Mouse (Mus musculus) adrenal gland, adult 2 months (tissue): ENCODE data around the gene Snrpg. TPM values are rescaled to one million over a fixed set of nuclear protein-coding genes. Genes with fewer than 3 reads are reported as not detected.
"Not testable (repeated sequence)": the region's sequence is repeated elsewhere in the genome, so short reads cannot be mapped to it uniquely, and the experiment has no call there.

Experiments used
- DNase-seq: peaks from one replicate; pipeline ENCODE4 v3.0.0; 2021
- polyA plus RNA-seq: library from polyadenylated mRNA; depleted of rRNA; stranded (reverse); fragments of >200 nt; gene quantifications from 2 replicates; pipeline ENCODE4 v1.2.3, GENCODE M21; 2012
- total RNA-seq, 2 experiments: library from RNA; stranded (reverse); gene quantifications; 2 replicates each; pipeline ENCODE4 v1.2.3; 2021

Snrpg gene
- total and polyA plus RNA-seq, 3 experiments: 52.2 to 420 (median 197) TPM

DNA sequence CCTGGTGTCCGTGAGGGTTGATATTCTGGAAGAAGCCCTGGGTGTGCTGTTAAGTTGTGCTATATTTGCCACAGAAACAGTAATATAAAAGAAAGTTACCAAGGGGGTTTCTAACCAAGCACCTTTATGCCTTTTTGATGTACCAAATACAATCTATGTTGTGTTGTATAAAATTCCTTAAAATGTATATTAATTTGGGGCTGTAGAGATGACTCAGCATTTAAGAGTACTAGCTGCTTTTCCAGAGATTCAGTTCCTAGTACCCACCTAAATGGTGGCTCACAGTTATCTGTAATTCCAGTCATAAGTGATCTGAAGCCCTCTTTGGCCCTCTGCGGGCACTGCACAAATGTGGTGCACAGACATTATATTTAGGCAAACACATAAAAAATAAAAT, 4.3 kb upstream of the Snrpg start:
- DNase-seq: no peak

DNA sequence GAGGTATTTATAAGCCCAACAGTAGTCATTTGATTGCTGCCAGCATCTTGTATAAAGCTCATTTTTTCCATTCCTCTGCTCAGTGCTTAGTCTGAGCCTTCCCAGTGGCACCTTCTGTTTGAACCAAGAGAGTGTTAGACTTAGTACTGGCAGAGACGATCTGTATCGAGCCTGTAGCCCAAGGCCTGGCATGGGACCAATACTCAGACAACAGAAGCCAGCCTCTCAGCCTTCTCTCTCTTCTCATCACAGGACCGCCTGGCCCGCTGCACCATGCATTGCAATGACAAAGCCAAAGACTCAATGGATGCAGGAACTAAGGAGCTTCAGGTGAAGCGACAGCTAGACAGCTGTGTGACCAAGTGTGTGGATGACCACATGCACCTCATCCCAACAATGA, 2.6 kb upstream of the Snrpg start:
- no peak for DNase-seq

DNA sequence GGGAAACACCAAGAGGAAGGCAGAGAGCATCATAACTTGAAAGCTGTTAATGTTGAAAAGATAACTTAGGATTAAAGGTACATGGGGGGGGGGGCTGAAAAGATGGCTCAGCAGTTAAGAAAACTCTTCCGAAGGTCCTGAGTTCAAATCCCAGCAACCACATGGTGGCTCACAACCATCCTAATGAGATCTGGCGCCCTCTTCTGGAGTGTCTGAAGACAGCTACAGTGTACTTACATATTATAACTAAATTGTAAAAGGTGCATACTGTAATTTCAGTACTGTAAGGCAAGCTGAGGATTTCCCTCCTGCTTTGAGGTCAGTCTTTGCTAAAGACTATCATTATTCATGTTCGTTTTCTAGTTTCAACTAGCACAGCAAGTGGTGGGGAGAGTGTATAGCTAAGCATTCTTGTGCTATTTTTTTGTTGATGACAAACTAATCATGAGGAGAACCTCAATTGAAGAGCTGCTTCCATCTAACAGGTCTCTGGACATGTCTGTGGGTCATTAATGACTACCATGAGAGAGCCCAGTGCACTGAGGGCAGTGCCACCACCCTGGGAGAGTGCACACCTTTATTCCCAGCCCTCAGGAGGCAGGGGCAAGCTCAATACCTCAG, 901 bp upstream of the Snrpg start:
- no peak for DNase-seq

- DNase-seq: peak; percentile 96
Observed at GRCm38 (mm10) chr6:86371340-86371911, 322 bp downstream of the Snrpg start.

DNA sequence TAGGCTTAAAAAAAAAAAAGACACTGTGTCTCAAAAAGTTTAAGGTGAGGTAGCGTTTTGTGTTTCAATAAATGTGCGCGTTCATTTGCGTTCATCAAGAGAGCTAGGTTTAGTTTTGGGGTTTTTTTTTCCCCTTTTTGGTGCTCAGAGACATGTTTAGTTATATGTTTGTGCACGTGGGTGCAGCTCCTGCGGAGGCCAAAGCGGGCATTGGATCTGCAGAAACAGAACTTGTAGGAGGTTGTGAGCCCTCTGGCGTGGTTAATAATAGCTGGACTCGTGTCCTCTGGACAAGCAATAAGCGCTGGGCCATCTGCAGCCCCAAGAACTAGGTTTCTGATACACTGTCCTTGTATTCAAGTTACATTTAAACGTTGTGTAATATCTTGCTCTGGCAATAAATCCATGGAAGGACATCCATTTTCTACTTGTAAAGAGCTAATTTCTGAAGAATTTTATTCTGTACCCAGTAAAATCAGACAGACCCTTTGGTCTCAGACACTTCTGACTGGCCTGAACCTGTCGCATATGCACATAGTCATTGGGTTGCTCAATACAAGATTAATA, 929 bp downstream of the Snrpg start:
- DNase-seq: peak; percentile 48

- DNase-seq: no peak
Observed at GRCm38 (mm10) chr6:86373556-86373955, 2.5 kb downstream of the Snrpg start.

DNA sequence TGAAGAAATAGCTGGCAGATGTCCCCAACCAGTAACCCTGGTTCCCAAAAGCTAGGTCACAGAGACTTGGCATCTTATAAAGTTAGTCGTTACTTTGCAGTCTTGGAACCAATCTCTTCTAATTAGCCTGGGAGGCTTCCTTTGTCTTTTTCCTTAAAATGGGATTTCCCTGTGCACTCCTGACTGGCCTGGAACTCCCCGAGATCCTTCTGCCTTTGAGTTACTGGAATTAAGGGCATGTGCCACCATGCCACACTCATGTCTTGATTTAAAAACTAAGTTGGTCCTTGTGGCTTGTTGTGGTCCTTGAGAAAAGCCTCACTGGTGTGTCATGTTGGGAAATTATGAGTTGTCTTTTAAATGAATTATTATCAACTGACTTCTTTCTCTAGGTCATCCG, 7.2 kb downstream of the Snrpg start:
- peak; percentile 76 for DNase-seq

- not testable (repeated sequence) for DNase-seq
Observed at GRCm38 (mm10) chr6:86380112-86380511, 9.0 kb downstream of the Snrpg start.

DNA sequence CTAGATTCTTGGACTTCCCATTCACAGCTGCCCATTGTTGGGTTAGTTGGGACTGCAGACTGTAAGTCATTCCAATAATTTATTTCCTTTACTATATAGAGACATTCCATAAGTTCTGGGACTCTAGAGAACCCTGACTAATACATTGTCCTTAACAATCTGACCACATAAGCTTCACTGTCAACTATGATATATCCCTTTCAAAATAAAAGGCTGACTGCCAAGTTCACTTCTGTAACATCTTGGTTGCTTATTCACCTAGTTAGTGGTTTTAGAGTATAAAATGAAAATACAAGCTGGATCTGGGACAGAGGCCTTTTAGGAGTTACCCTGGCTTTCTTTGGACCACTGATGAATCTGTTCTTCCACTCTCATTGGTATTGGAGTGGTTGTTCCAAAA, 11.4 kb downstream of the Snrpg start:
- no peak for DNase-seq

GRCm38 (mm10) chr6:86383370-86383769, 12.3 kb downstream of the Snrpg start:
- DNase-seq: peak; percentile 48

- no peak for DNase-seq
Observed at GRCm38 (mm10) chr6:86384692-86385091, 13.6 kb downstream of the Snrpg start.

GRCm38 (mm10) chr6:86385362-86386104, 14.4 kb downstream of the Snrpg start:
- DNase-seq: no peak

GRCm38 (mm10) chr6:86387313-86387712, 16.2 kb downstream of the Snrpg start:
- no peak for DNase-seq

DNA sequence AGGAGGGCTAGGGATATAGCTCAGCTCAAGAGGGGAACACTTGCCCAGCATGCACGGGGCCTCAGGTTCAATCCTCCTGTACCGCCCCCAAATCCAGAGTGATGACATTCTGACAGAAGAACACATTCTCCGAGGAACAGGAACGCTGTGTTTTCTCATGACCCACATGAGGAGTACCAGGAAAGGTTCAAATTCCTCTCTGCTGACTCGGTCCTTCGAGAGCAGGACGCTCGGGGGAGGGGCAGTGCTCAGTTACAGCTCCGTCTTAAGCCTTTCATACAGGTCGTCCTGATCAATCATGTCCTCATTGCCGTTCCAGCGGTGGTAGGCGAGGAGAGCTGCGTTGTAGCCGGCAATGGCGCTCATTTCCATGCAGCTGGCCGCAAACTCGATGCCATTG, 17.4 kb downstream of the Snrpg start:
- DNase-seq: no peak

- no peak for DNase-seq
Observed at GRCm38 (mm10) chr6:86391326-86391725, 20.2 kb downstream of the Snrpg start.

GRCm38 (mm10) chr6:86393187-86393586, 22.1 kb downstream of the Snrpg start:
- DNase-seq: no peak

GRCm38 (mm10) chr6:86394078-86394720, 23.1 kb downstream of the Snrpg start:
- no peak for DNase-seq

DNA sequence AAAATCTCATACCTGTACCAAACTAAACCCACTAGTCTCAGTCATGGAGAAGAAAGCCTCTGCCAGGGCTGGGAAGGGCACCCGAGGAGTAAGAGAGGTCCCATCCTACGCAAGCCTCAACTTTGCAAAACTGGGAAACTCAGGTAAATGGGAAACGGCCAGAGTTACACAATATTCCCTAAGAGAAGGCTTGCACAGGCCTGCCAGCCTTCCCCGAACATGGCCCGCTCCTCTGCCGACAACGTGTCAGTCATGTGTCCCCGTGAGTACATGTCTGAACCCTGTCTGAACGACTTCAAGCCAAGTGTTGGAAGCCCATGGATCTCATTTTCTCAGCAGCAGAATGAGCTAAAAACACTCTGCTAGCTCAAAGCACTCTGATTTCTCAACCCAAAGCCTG, 23.9 kb downstream of the Snrpg start:
- DNase-seq: no peak

GRCm38 (mm10) chr6:86395969-86396368, 24.9 kb downstream of the Snrpg start:
- no peak for DNase-seq

GRCm38 (mm10) chr6:86396581-86397256, 25.6 kb downstream of the Snrpg start, which contains the start of gene Pcyox1:
Pcyox1 (minus strand) TSS chr6:86397154.
- peak; percentile 95 for DNase-seq

GRCm38 (mm10) chr6:86397257-86397980, 26.3 kb downstream of the Snrpg start:
- DNase-seq: no peak
